9 mouse cellular contexts compared by ENCODE assay signal in genomic region chr7:28675746-28676145, GRCm38 (mm10). TPM values are rescaled to one million over a fixed set of nuclear protein-coding genes. Genes with fewer than 3 reads are reported as not detected.
DNase-seq lines count a peak whose midpoint lies in the region; ATAC-seq and TF ChIP-seq lines count a peak whose summit lies in the region.
"Had no signal": no experiment of that assay in that cellular context is flagged by ENCODE, and none has a peak within 500 bp of the region (broad histone marks: within the 10 kb centered on the region; RNA-seq: fewer than 3 reads in every experiment).

No protein-coding gene starts in this region.

- peak; percentile 88 for TF ChIP-seq CTCF in E14TG2a.4 (conservative IDR thresholded peaks at IDR 0.05; ENCODE audit: low read length)

- no peak for ATAC-seq in heart, embryonic 12.5 days (ENCODE audit: insufficient number of reproducible peaks, low FRiP score)
- ATAC-seq in erythroid progenitor cell, adult 5-6 weeks (replicated peaks; ENCODE audit: low FRiP score, poor library complexity, severe bottlenecking), result no peak

- H3K9ac ChIP-seq in heart, embryonic 12.5 days, result no peak overlapping the region
- H3K9ac ChIP-seq: hindbrain, embryonic 15.5 days had no signal

- no peak overlapping the region for H3K4me3 ChIP-seq in heart, embryonic 12.5 days
- peak overlapping the region; percentile 68 for H3K4me3 ChIP-seq in E14TG2a.4 (replicated peaks; ENCODE audit: low read length)
- H3K4me3 ChIP-seq: hindbrain, embryonic 15.5 days had no signal

- no peaks in the 10 kb centered on the region for H3K27me3 ChIP-seq in heart, embryonic 12.5 days (replicated peaks)
- H3K27me3 ChIP-seq in E14TG2a.4 (ENCODE audit: insufficient read depth, low read length), result no peaks in the 10 kb centered on the region
- H3K27me3 ChIP-seq: hindbrain, embryonic 15.5 days had no signal

- H3K4me1 ChIP-seq in heart, embryonic 12.5 days (replicated peaks), result peaks cover 10% of the 10 kb centered on the region; the same call in 1 of the 2 replicates
- peaks cover 86% of the 10 kb centered on the region for H3K4me1 ChIP-seq in E14TG2a.4 (replicated peaks; ENCODE audit: low read depth, low read length)
- H3K4me1 ChIP-seq: hindbrain, embryonic 15.5 days had no signal

- DNase-seq in heart, adult 11 months, result peak; percentile 85
- DNase-seq in adrenal gland, postnatal 14 days, result peak; percentile 76
- DNase-seq in kidney, postnatal 36 days, result peak; percentile 8 to 48
- no peak for DNase-seq in right cerebral cortex, postnatal 10 days (ENCODE audit: low spot score in 2 of 2)
- DNase-seq in cerebellum, adult 8-10 months, result no peak

- H3K9me3 ChIP-seq in heart, embryonic 12.5 days (replicated peaks), result 0 out of 2 replicates have a peak, but pooled peaks cover 3% of the 10 kb centered on the region
- no peaks in the 10 kb centered on the region for H3K9me3 ChIP-seq in E14TG2a.4 (ENCODE audit: low read length)
- H3K9me3 ChIP-seq: hindbrain, embryonic 15.5 days had no signal

- no peak overlapping the region for H3K4me2 ChIP-seq in heart, embryonic 12.5 days
- H3K4me2 ChIP-seq: hindbrain, embryonic 15.5 days had no signal

- 34% methylated on average over 11 of the region's 11 CpGs for WGBS in heart, embryonic 12.5 days

- H3K36me3 ChIP-seq in heart, embryonic 12.5 days, result no peaks in the 10 kb centered on the region
- no peaks in the 10 kb centered on the region for H3K36me3 ChIP-seq in E14TG2a.4 (ENCODE audit: insufficient read depth, low read length)
- H3K36me3 ChIP-seq: hindbrain, embryonic 15.5 days had no signal

- no peak overlapping the region for H3K27ac ChIP-seq in heart, embryonic 12.5 days (ENCODE audit: poor library complexity, severe bottlenecking)
- H3K27ac ChIP-seq: hindbrain, embryonic 15.5 days had no signal

RNA-seq across cellular contexts. Expression of gene Fbxo27, which starts 16.9 kb away (rescaled TPM):
- polyA plus RNA-seq in heart, embryonic 12.5 days (2016; fragmentation: Nextera tagmentation; extraction: Ambion mirVana), result 3.4 and 4.7 TPM in 2 replicates
- total RNA-seq in adrenal gland, postnatal 14 days (2021), result 0.63 and 2.6 TPM in 2 replicates
- total RNA-seq in erythroid progenitor cell, adult 5-6 weeks (2015; ENCODE audit: low replicate concordance), result not detected in 2 replicates
- 1.4 TPM in 1 of 2 replicates, not detected in the other for total RNA-seq in erythroid progenitor cell, adult 5-6 weeks (2017; ENCODE audit: low replicate concordance)

RNA-seq across cellular contexts. Expression of gene Fbxo17, which starts 40.9 kb away (rescaled TPM):
- polyA plus RNA-seq in heart, embryonic 12.5 days (2016; fragmentation: Nextera tagmentation; extraction: Ambion mirVana), result 9.9 and 10.4 TPM in 2 replicates
- total RNA-seq in adrenal gland, postnatal 14 days (2021), result 2.3 and 4.4 TPM in 2 replicates
- total RNA-seq in erythroid progenitor cell, adult 5-6 weeks (2015; ENCODE audit: low replicate concordance), result 2.5 TPM in 1 of 2 replicates, not detected in the other
- 1.3 TPM in 1 of 2 replicates, not detected in the other for total RNA-seq in erythroid progenitor cell, adult 5-6 weeks (2017; ENCODE audit: low replicate concordance)

RNA-seq across cellular contexts. Expression of gene Acp7, which starts 44.6 kb away (rescaled TPM):
- not detected in 2 replicates for polyA plus RNA-seq in heart, embryonic 12.5 days (2016; fragmentation: Nextera tagmentation; extraction: Ambion mirVana)
- not detected in 2 replicates for total RNA-seq in adrenal gland, postnatal 14 days (2021)
- not detected in 2 replicates for total RNA-seq in erythroid progenitor cell, adult 5-6 weeks (2015; ENCODE audit: low replicate concordance)
- not detected in 2 replicates for total RNA-seq in erythroid progenitor cell, adult 5-6 weeks (2017; ENCODE audit: low replicate concordance)

Comparison
In these comparisons a context has a peak if more than half of its experiments do, and no peak if none do; other contexts are left out.
1. DNase-seq: peak in heart, adult 11 months (single experiment), adrenal gland, postnatal 14 days (single experiment) and kidney, postnatal 36 days (2 of 2); none in right cerebral cortex, postnatal 10 days (0 of 2) and cerebellum, adult 8-10 months (single experiment).